Comparison of ENCODE assay signal across 27 mouse cellular contexts in the genomic region with DNA sequence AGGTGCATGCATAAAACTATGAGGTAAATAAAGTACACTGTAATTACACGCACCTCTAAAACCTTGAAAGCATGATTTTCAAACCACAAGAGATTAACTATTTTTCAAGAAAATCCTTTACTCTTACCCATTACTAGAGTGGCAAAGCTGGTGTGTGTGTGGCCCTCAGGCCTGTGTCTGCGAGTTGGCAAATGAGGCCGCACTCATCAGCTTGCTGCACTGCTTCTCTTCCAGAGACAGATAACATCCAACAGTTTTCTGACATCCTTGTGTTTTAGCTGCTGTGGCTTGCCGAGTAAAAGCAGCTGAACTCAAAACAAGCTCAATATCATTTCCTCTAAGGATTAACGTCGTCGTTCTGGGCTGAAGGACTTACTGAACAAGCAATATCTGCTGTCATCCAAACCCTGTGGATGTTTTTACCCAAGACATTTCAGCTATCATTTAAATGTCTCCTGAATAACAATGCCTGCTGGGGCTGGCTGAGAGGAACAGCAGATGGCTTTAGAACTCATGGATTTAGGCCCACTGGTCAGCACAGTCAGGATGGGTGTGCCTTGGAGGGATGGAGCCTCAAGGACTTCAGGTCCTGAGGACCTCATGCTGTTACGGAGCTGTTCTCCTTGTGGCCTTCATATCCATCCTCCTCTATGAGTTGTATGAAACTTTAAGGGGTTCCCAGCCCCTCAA. TPM values are rescaled to one million over a fixed set of nuclear protein-coding genes. Genes with fewer than 3 reads are reported as not detected.
DNase-seq lines count a peak whose midpoint lies in the region; ATAC-seq and TF ChIP-seq lines count a peak whose summit lies in the region.
"Had no signal": no experiment of that assay in that cellular context is flagged by ENCODE, and none has a peak within 500 bp of the region (broad histone marks: within the 10 kb centered on the region; RNA-seq: fewer than 3 reads in every experiment).

No protein-coding gene starts in this region.

- H3K4me3 ChIP-seq in embryonic facial prominence, embryonic 14.5 days (ENCODE audit: low read depth, low read length): no peak overlapping the region
- no peak overlapping the region for H3K4me3 ChIP-seq in embryonic facial prominence, embryonic 10.5 days
- H3K4me3 ChIP-seq in olfactory bulb, adult 2 months (ENCODE audit: insufficient read depth, low read depth, low read length): no peak overlapping the region
- H3K4me3 ChIP-seq: forebrain, embryonic 13.5 days; heart, embryonic 12.5 days; hindbrain, embryonic 13.5 days; limb, embryonic 12.5 days; liver, embryonic 15.5 days; midbrain, embryonic 10.5 days had no signal

- TF ChIP-seq CTCF in olfactory bulb, adult 2 months (IDR thresholded peaks at IDR 0.05; ENCODE audit: insufficient read depth, low read depth, low read length): no peak

- 56% methylated on average over 8 of the region's 8 CpGs for WGBS in embryonic facial prominence, embryonic 14.5 days
- WGBS in embryonic facial prominence, embryonic 10.5 days: 71% methylated on average over 8 of the region's 8 CpGs
- 64% methylated on average over 8 of the region's 8 CpGs for WGBS in olfactory bulb, adult 2 months

- no peaks in the 10 kb centered on the region for H3K9me3 ChIP-seq in embryonic facial prominence, embryonic 14.5 days (ENCODE audit: control insufficient read depth, low read length)
- no peaks in the 10 kb centered on the region for H3K9me3 ChIP-seq in embryonic facial prominence, embryonic 10.5 days
- H3K9me3 ChIP-seq: forebrain, embryonic 13.5 days; heart, embryonic 12.5 days; hindbrain, embryonic 13.5 days; limb, embryonic 12.5 days; liver, embryonic 15.5 days; midbrain, embryonic 10.5 days had no signal

- TF ChIP-seq POLR2A in olfactory bulb, adult 2 months (IDR thresholded peaks at IDR 0.05; ENCODE audit: insufficient read depth, low read depth, low read length): no peak

- no peak overlapping the region for H3K4me2 ChIP-seq in embryonic facial prominence, embryonic 14.5 days (ENCODE audit: low read depth, low read length)
- H3K4me2 ChIP-seq: forebrain, embryonic 13.5 days; heart, embryonic 12.5 days; hindbrain, embryonic 13.5 days; limb, embryonic 12.5 days; liver, embryonic 15.5 days; lung, embryonic 14.5 days had no signal

- H3K4me1 ChIP-seq in embryonic facial prominence, embryonic 14.5 days (ENCODE audit: control insufficient read depth, insufficient read depth, low read length): no peaks in the 10 kb centered on the region
- no peaks in the 10 kb centered on the region for H3K4me1 ChIP-seq in embryonic facial prominence, embryonic 10.5 days
- peaks cover 5% of the 10 kb centered on the region for H3K4me1 ChIP-seq in olfactory bulb, adult 2 months (ENCODE audit: control insufficient read depth, insufficient read depth, low read length)
- H3K4me1 ChIP-seq: hindbrain, embryonic 13.5 days; midbrain, embryonic 10.5 days had no signal

- no peak overlapping the region for H3K27ac ChIP-seq in embryonic facial prominence, embryonic 14.5 days (replicated peaks; ENCODE audit: low read depth, low read length)
- no peak overlapping the region for H3K27ac ChIP-seq in embryonic facial prominence, embryonic 10.5 days (replicated peaks)
- H3K27ac ChIP-seq in olfactory bulb, adult 2 months (ENCODE audit: insufficient read depth, low read depth, low read length): peak overlapping the region; percentile 67
- H3K27ac ChIP-seq: forebrain, embryonic 13.5 days; hindbrain, embryonic 13.5 days; limb, embryonic 12.5 days; liver, embryonic 15.5 days; midbrain, embryonic 10.5 days had no signal

- peak; percentile 22; the same call in 1 of the 2 replicates for ATAC-seq in embryonic facial prominence, embryonic 14.5 days (ENCODE audit: low read depth)
- ATAC-seq: CD4-positive, CD25-positive, alpha-beta regulatory T cell, adult 4 months; forebrain, embryonic 13.5 days; intestine, postnatal 0 days; midbrain, embryonic 16.5 days had no signal

- DNase-seq in embryonic facial prominence, embryonic 14.5 days (ENCODE audit: low spot score): peak; percentile 14
- DNase-seq in embryonic facial prominence, embryonic 10.5 days (ENCODE audit: low spot score): no peak
- DNase-seq in Muller cell, postnatal 12 days (ENCODE audit: inconsistent ontology term): peak; percentile 49
- peak; percentile 6 for DNase-seq in cerebellum, adult 9-11 months
- DNase-seq in lung, postnatal 10 days: no peak
- DNase-seq in adrenal gland, postnatal 14 days: no peak
- DNase-seq: adrenal gland, postnatal 25 days; gastrocnemius, postnatal 25 days; heart, adult 18-20 months; heart, postnatal 4 days; kidney, adult 9 months; kidney, postnatal 10 days; layer of hippocampus, adult 9-11 months; lung, embryonic 14.5 days; lung, postnatal 36 days; thymus, adult 2 months; thymus, postnatal 36 days had no signal

- no peaks in the 10 kb centered on the region for H3K36me3 ChIP-seq in embryonic facial prominence, embryonic 14.5 days (ENCODE audit: control insufficient read depth, insufficient read depth, low read length)
- H3K36me3 ChIP-seq in embryonic facial prominence, embryonic 10.5 days (replicated peaks): peaks cover 11% of the 10 kb centered on the region
- H3K36me3 ChIP-seq: heart, embryonic 12.5 days; hindbrain, embryonic 13.5 days; limb, embryonic 12.5 days; liver, embryonic 15.5 days had no signal

- no peak overlapping the region for H3K9ac ChIP-seq in embryonic facial prominence, embryonic 14.5 days (ENCODE audit: low read depth, low read length)
- H3K9ac ChIP-seq: forebrain, embryonic 13.5 days; heart, embryonic 12.5 days; hindbrain, embryonic 13.5 days; limb, embryonic 12.5 days; liver, embryonic 15.5 days; lung, embryonic 14.5 days had no signal

- H3K27me3 ChIP-seq in embryonic facial prominence, embryonic 14.5 days (replicated peaks; ENCODE audit: control insufficient read depth, insufficient read depth, low read length): no peaks in the 10 kb centered on the region
- no peaks in the 10 kb centered on the region for H3K27me3 ChIP-seq in embryonic facial prominence, embryonic 10.5 days (replicated peaks; ENCODE audit: low read depth, poor library complexity, severe bottlenecking)
- H3K27me3 ChIP-seq: forebrain, embryonic 13.5 days; heart, embryonic 12.5 days; hindbrain, embryonic 13.5 days; limb, embryonic 12.5 days; liver, embryonic 15.5 days had no signal

RNA-seq across cellular contexts. Expression of a gene that starts 42.0 kb away (rescaled TPM):
- 6.1 and 8.8 TPM in 2 replicates for polyA plus RNA-seq in embryonic facial prominence, embryonic 14.5 days (2014; fragmentation: Nextera tagmentation; extraction: Ambion mirVana)
- polyA plus RNA-seq in embryonic facial prominence, embryonic 10.5 days (2016; fragmentation: Nextera tagmentation; extraction: Ambion mirVana): 14.9 and 15.8 TPM in 2 replicates
- polyA plus RNA-seq in olfactory bulb, adult 2 months (2012; ENCODE audit: insufficient read depth, insufficient read length, low replicate concordance, missing spikeins): not detected in 2 replicates
- 5.1 and 6.0 TPM in 2 replicates for total RNA-seq in adrenal gland, postnatal 14 days (2021)

RNA-seq across cellular contexts. Expression of a gene that starts 42.3 kb away (rescaled TPM):
- 58.4 and 66.7 TPM in 2 replicates for polyA plus RNA-seq in embryonic facial prominence, embryonic 14.5 days (2014; fragmentation: Nextera tagmentation; extraction: Ambion mirVana)
- polyA plus RNA-seq in embryonic facial prominence, embryonic 10.5 days (2016; fragmentation: Nextera tagmentation; extraction: Ambion mirVana): 81.0 and 83.9 TPM in 2 replicates
- 228 and 834 TPM in 2 replicates for polyA plus RNA-seq in olfactory bulb, adult 2 months (2012; ENCODE audit: insufficient read depth, insufficient read length, low replicate concordance, missing spikeins)
- total RNA-seq in adrenal gland, postnatal 14 days (2021): 67.1 and 75.3 TPM in 2 replicates

Comparison
In these comparisons a context has a peak if more than half of its experiments do, and no peak if none do; other contexts are left out.
1. DNase-seq: peak in embryonic facial prominence, embryonic 14.5 days (single experiment), Muller cell, postnatal 12 days (single experiment) and cerebellum, adult 9-11 months (single experiment); none in embryonic facial prominence, embryonic 10.5 days (single experiment), lung, postnatal 10 days (single experiment) and adrenal gland, postnatal 14 days (single experiment).